Mouse (Mus musculus) liver, embryonic 14.5 days (tissue): ENCODE results near the gene Ttc30b. TPM values are rescaled to one million over a fixed set of nuclear protein-coding genes. Genes with fewer than 3 reads are reported as not detected.

Experiments used
- ATAC-seq: fragments of 200-750 bp; cut with Nextera tagmentation; 2 replicates; pipeline ENCODE4 v1.8.0; 2017; ENCODE audit warnings: moderate number of reproducible peaks, mild to moderate bottlenecking, moderate library complexity; ENCODE audit not compliant: insufficient read depth
- DNase-seq, 3 experiments: peaks; one replicate each; pipeline ENCODE4 v3.0.0-alpha.2; 2012 to 2013; ENCODE audit warnings: low read depth in 3 of 3, low spot score in 3 of 3
- H3K27ac ChIP-seq: fragments of 300-500 bp; sonication (generic); 2 replicates; pipeline ENCODE4 v1.5.1; 2014; ENCODE audit warnings: moderate library complexity, mild to moderate bottlenecking, control low read depth, inconsistent platforms
- H3K27me3 ChIP-seq: fragments of 300-500 bp; sonication (generic); 2 replicates; pipeline ENCODE4 v1.6.1; 2014; ENCODE audit warnings: mild to moderate bottlenecking, low read length, moderate library complexity; ENCODE audit not compliant: control insufficient read depth, insufficient read depth
- H3K36me3 ChIP-seq: fragments of 300-500 bp; sonication (generic); replicated peaks from 2 replicates; pipeline ENCODE4 v1.6.1; 2014; ENCODE audit warnings: low read depth; ENCODE audit not compliant: control insufficient read depth, insufficient read depth
- H3K4me1 ChIP-seq, 2 experiments: fragments of 200-500 bp in 1 of 2; fragments of 300-500 bp in 1 of 2; sonication (generic) in 1 of 2; replicated peaks; 2 replicates each; pipeline ENCODE4 v1.6.1; 2012 to 2014; ENCODE audit warnings: antibody characterized with exemption in 1 of 2, inconsistent platforms in 1 of 2, low read length in 1 of 2; ENCODE audit not compliant: control insufficient read depth in 2 of 2, insufficient read depth in 2 of 2
- H3K4me2 ChIP-seq: fragments of 300-500 bp; sonication (generic); 2 replicates; pipeline ENCODE4 v1.6.1; 2014; ENCODE audit warnings: low read depth, mild to moderate bottlenecking, control low read depth, moderate library complexity
- H3K4me3 ChIP-seq, 2 experiments: fragments of 200-500 bp in 1 of 2; fragments of 300-500 bp in 1 of 2; sonication (generic) in 1 of 2; 2 replicates each; pipeline ENCODE4 v1.5.1; 2012 to 2014; ENCODE audit warnings: low read depth in 2 of 2, low read length in 2 of 2, mild to moderate bottlenecking in 2 of 2, control low read depth in 1 of 2, inconsistent platforms in 1 of 2, moderate library complexity in 1 of 2; ENCODE audit not compliant: insufficient read depth in 1 of 2
- H3K9ac ChIP-seq: fragments of 300-500 bp; sonication (generic); replicated peaks from 2 replicates; pipeline ENCODE4 v1.6.1; 2014; ENCODE audit warnings: mild to moderate bottlenecking, control low read depth, moderate library complexity
- H3K9me3 ChIP-seq: fragments of 300-500 bp; sonication (generic); 2 replicates; pipeline ENCODE4 v1.6.1; 2016; ENCODE audit warnings: low read length, mixed read lengths; ENCODE audit not compliant: control insufficient read depth
- CTCF ChIP-seq: IDR thresholded peaks from 2 replicates; pipeline ENCODE4 v1.5.1; 2016; ENCODE audit warnings: antibody characterized with exemption, low read depth, control low read depth
- EP300 ChIP-seq: IDR thresholded peaks from 2 replicates; pipeline ENCODE4 v1.6.1; 2016; ENCODE audit warnings: antibody characterized with exemption, low read depth
- WGBS: fragments of 180-500 bp; shearing (Covaris S2); extraction: QIAGEN DNeasy Blood & Tissue Kit; methylation state at CpG from one replicate; pipeline ENCODE4 v1.1.7; 2014; ENCODE audit not compliant: insufficient replicate concordance; 5-methylcytosine and 5-hydroxymethylcytosine counted together
- polyA plus RNA-seq, 2 experiments: library from polyadenylated mRNA; depleted of rRNA in 1 of 2; stranded (reverse) in 1 of 2; unstranded in 1 of 2; fragments of >200 nt; fragmentation: Nextera tagmentation in 1 of 2; extraction: Ambion mirVana in 1 of 2; gene quantifications; 2 replicates each; pipeline versions ENCODE4 v1.2.1 to v1.2.3; 2012 to 2014

Ttc30b gene
- polyA plus RNA-seq, 2 experiments, result 0.58 to 0.69 TPM

- no peak for ATAC-seq
- no peak overlapping the region for H3K4me3 ChIP-seq
These were observed 35.7 kb upstream of the Ttc30b start for GRCm38 (mm10) chr2:75974131-75974530.

DNA sequence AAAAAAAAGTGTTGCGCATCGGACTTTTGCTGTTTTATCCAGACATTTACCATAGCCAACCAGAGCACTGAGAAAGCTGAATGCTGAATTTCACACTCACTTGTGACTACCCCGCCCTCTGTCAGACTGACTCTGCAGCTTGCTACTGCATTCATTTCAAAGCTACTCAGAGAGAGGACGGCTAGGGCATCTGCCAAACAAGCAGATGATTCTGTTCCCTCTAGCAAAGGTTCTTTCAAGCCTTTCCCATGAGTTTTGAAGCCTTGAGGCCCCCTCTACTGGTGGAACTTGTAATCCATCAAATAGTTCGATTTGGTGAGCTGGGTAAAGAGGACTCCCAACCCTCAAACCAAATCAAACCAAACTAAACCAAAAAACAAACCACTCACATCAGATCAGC is 26.6 kb upstream of the Ttc30b start:
- Histone ChIP-seq H3K4me1 (peaks cover 0 to 8% of the 10 kb centered on the region in 2 experiments; a peak in 2 of 4 replicates), H3K9ac (no peak overlapping the region; the same call in 1 of the 2 replicates), H3K36me3 (no peaks in the 10 kb centered on the region), H3K27ac (no peak overlapping the region), H3K4me3 (peak overlapping the region in 1 of 2 experiments; percentile 34; a peak in 1 of 4 replicates), H3K4me2 (peak overlapping the region; percentile 57), H3K27me3 (no peaks in the 10 kb centered on the region), H3K9me3 (no peaks in the 10 kb centered on the region)
- no peak for ATAC-seq
- WGBS, result 12% methylated on average over 5 of the region's 5 CpGs
- peak in 2 of 3 experiments; percentile 17 to 37 for DNase-seq
- TF ChIP-seq CTCF, result peak; percentile 50; the same call in 1 of the 2 replicates
- no peak for TF ChIP-seq EP300

More at GRCm38 (mm10) chr2:75974131-75974530, 35.7 kb upstream of the Ttc30b start:
- no peaks in the 10 kb centered on the region for H3K27me3 ChIP-seq
- H3K27ac ChIP-seq, result no peak overlapping the region
- no peaks in the 10 kb centered on the region for H3K9me3 ChIP-seq
- no peak for DNase-seq
- no peaks in the 10 kb centered on the region for H3K4me1 ChIP-seq
- 66% methylated on average over 9 of the region's 9 CpGs for WGBS
- H3K9ac ChIP-seq, result no peak overlapping the region
- H3K4me2 ChIP-seq, result no peak overlapping the region
- H3K36me3 ChIP-seq, result no peaks in the 10 kb centered on the region
- TF ChIP-seq EP300 (no peak), CTCF (no peak)

DNA sequence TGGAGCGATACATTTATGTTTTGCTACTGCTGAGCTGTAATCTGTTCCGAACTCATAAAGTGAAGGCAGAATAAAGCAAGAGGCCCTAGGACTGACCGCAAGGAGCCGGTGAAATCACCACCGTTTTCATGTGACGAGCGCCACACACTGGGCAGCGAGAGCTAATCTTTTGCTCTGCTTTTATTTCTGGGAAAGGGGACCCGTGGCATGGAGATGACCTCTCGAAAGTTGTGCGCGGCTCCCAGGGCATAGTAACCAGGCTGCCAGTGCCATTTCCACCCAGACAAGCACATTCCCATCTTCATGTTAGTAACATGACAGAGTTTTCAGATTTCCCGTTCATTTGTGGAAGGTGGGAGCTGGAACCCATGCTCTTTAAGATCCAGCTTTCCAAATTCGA is 26.1 kb upstream of the Ttc30b start:
- H3K9ac ChIP-seq, result no peak overlapping the region; the same call in 1 of the 2 replicates
- peak overlapping the region; percentile 57 for H3K4me2 ChIP-seq
- peaks cover 0 to 8% of the 10 kb centered on the region in 2 experiments; a peak in 2 of 4 replicates for H3K4me1 ChIP-seq
- ATAC-seq (no peak), DNase-seq (peak in 1 of 3 experiments; percentile 23)
- no peak overlapping the region for H3K27ac ChIP-seq
- H3K36me3 ChIP-seq, result no peaks in the 10 kb centered on the region
- H3K27me3 ChIP-seq, result no peaks in the 10 kb centered on the region
- TF ChIP-seq EP300, result no peak
- peak; percentile 55 for TF ChIP-seq CTCF
- no peaks in the 10 kb centered on the region for H3K9me3 ChIP-seq
- peak overlapping the region; percentile 23 to 34; a peak in 2 of 4 replicates for H3K4me3 ChIP-seq
- 11% methylated on average over 14 of the region's 14 CpGs for WGBS

GRCm38 (mm10) chr2:75964051-75964450 is 25.7 kb upstream of the Ttc30b start:
- DNase-seq, result no peak
- ATAC-seq, result no peak
- Histone ChIP-seq H3K4me2 (peak overlapping the region; percentile 57), H3K36me3 (no peaks in the 10 kb centered on the region), H3K27me3 (no peaks in the 10 kb centered on the region), H3K9ac (no peak overlapping the region; the same call in 1 of the 2 replicates), H3K9me3 (no peaks in the 10 kb centered on the region), H3K27ac (no peak overlapping the region), H3K4me3 (no peak overlapping the region), H3K4me1 (peaks cover 0 to 8% of the 10 kb centered on the region in 2 experiments; a peak in 2 of 4 replicates)
- 57% methylated on average over 5 of the region's 5 CpGs for WGBS
- TF ChIP-seq EP300, result no peak
- TF ChIP-seq CTCF, result no peak

GRCm38 (mm10) chr2:75963211-75963840 is 24.9 kb upstream of the Ttc30b start:
- Histone ChIP-seq H3K36me3 (no peaks in the 10 kb centered on the region), H3K27ac (no peak overlapping the region), H3K9ac (no peak overlapping the region), H3K4me2 (no peak overlapping the region), H3K9me3 (no peaks in the 10 kb centered on the region), H3K27me3 (no peaks in the 10 kb centered on the region), H3K4me3 (no peak overlapping the region), H3K4me1 (peaks cover 0 to 8% of the 10 kb centered on the region in 2 experiments; a peak in 2 of 4 replicates)
- 62% methylated on average over 10 of the region's 10 CpGs for WGBS
- ATAC-seq (no peak), DNase-seq (no peak)
- TF ChIP-seq CTCF, result no peak
- no peak for TF ChIP-seq EP300
